Mouse (Mus musculus) splenic B cell, adult 2 months (primary cell): ENCODE data around the gene Gdf11.

Experiments used
- DNase-seq: peaks from one replicate; pipeline ENCODE4 v3.0.0-alpha.2; 2011; ENCODE audit warnings: low read depth, low spot score
- H3K27me3 ChIP-seq: 2 replicates; pipeline ENCODE4 v1.6.1; 2012; ENCODE audit warnings: mild to moderate bottlenecking, low read length, moderate library complexity, mixed read lengths; ENCODE audit not compliant: control insufficient read depth, poor library complexity, insufficient read depth, severe bottlenecking
- H3K36me3 ChIP-seq: 2 replicates; pipeline ENCODE4 v1.6.1; 2012; ENCODE audit warnings: mild to moderate bottlenecking, low read length, moderate library complexity, mixed read lengths; ENCODE audit not compliant: control insufficient read depth, poor library complexity, insufficient read depth, severe bottlenecking

Gdf11 gene

GRCm38 (mm10) chr10:128890383-128891295 is 879 bp downstream of the Gdf11 start:
- peak; percentile 42 for DNase-seq
- Histone ChIP-seq H3K36me3 (peaks cover 3% of the 10 kb centered on the region), H3K27me3 (peaks cover under 1% of the 10 kb centered on the region; the same call in 1 of the 2 replicates)

- DNase-seq, result no peak
- H3K27me3 ChIP-seq, result no peaks in the 10 kb centered on the region
- peaks cover 3% of the 10 kb centered on the region for H3K36me3 ChIP-seq
Observed at GRCm38 (mm10) chr10:128889846-128890245, 1.7 kb downstream of the Gdf11 start.

- Histone ChIP-seq H3K36me3 (peaks cover 3% of the 10 kb centered on the region), H3K27me3 (no peaks in the 10 kb centered on the region)
- peak; percentile 67 for DNase-seq
Observed at GRCm38 (mm10) chr10:128888941-128889827, 2.3 kb downstream of the Gdf11 start.

- H3K36me3 ChIP-seq, result no peaks in the 10 kb centered on the region; the same call in none of the 2 replicates
- H3K27me3 ChIP-seq, result no peaks in the 10 kb centered on the region
- DNase-seq, result no peak
Observed at GRCm38 (mm10) chr10:128882067-128882466, 9.5 kb downstream of the Gdf11 start.

- DNase-seq, result no peak
- Histone ChIP-seq H3K27me3 (no peaks in the 10 kb centered on the region), H3K36me3 (peaks cover 4% of the 10 kb centered on the region)
Observed at GRCm38 (mm10) chr10:128878811-128879210, 12.7 kb downstream of the Gdf11 start.

- no peak for DNase-seq
Observed at GRCm38 (mm10) chr10:128878291-128878690, 13.2 kb downstream of the Gdf11 start.

GRCm38 (mm10) chr10:128870341-128870740 is 21.2 kb downstream of the Gdf11 start:
- Histone ChIP-seq H3K27me3 (no peaks in the 10 kb centered on the region), H3K36me3 (peaks cover 14% of the 10 kb centered on the region)
- DNase-seq, result no peak

More at GRCm38 (mm10) chr10:128878291-128878690, 13.2 kb downstream of the Gdf11 start:
- Histone ChIP-seq H3K36me3 (peaks cover 4% of the 10 kb centered on the region), H3K27me3 (no peaks in the 10 kb centered on the region)

- peaks cover 5% of the 10 kb centered on the region for H3K36me3 ChIP-seq
- DNase-seq, result no peak
- no peaks in the 10 kb centered on the region for H3K27me3 ChIP-seq
Observed at GRCm38 (mm10) chr10:128866518-128866917, 25.0 kb downstream of the Gdf11 start.

GRCm38 (mm10) chr10:128866042-128866441 is 25.5 kb downstream of the Gdf11 start:
- peak; percentile 57 for DNase-seq
- Histone ChIP-seq H3K27me3 (no peaks in the 10 kb centered on the region), H3K36me3 (peaks cover 2% of the 10 kb centered on the region)

GRCm38 (mm10) chr10:128861176-128861575 is 30.3 kb downstream of the Gdf11 start:
- DNase-seq, result peak; percentile 58
- no peaks in the 10 kb centered on the region for H3K27me3 ChIP-seq
- H3K36me3 ChIP-seq, result peaks cover 3% of the 10 kb centered on the region; the same call in 1 of the 2 replicates

GRCm38 (mm10) chr10:128850339-128850738 is 41.2 kb downstream of the Gdf11 start:
- H3K36me3 ChIP-seq, result peaks cover 11% of the 10 kb centered on the region
- H3K27me3 ChIP-seq, result no peaks in the 10 kb centered on the region
- no peak for DNase-seq

GRCm38 (mm10) chr10:128848426-128848825 is 43.1 kb downstream of the Gdf11 start:
- H3K27me3 ChIP-seq, result no peaks in the 10 kb centered on the region
- no peak for DNase-seq

GRCm38 (mm10) chr10:128846664-128847063 is 44.9 kb downstream of the Gdf11 start:
- no peak for DNase-seq
- Histone ChIP-seq H3K36me3 (peaks cover 14% of the 10 kb centered on the region), H3K27me3 (no peaks in the 10 kb centered on the region)

More at GRCm38 (mm10) chr10:128848426-128848825, 43.1 kb downstream of the Gdf11 start:
- H3K36me3 ChIP-seq, result peaks cover 9% of the 10 kb centered on the region

- Histone ChIP-seq H3K27me3 (no peaks in the 10 kb centered on the region), H3K36me3 (peaks cover 10% of the 10 kb centered on the region)
- DNase-seq, result peak; percentile 66
Observed at GRCm38 (mm10) chr10:128845516-128845915, 46.0 kb downstream of the Gdf11 start.
